Mouse (Mus musculus) layer of hippocampus, adult 11-12 months (tissue): ENCODE data around the gene Stil.

ENCODE experiments used
- DNase-seq: peaks from one replicate; pipeline ENCODE4 v3.0.0; 2022; ENCODE audit warnings: low spot score

The Stil gene

DNA sequence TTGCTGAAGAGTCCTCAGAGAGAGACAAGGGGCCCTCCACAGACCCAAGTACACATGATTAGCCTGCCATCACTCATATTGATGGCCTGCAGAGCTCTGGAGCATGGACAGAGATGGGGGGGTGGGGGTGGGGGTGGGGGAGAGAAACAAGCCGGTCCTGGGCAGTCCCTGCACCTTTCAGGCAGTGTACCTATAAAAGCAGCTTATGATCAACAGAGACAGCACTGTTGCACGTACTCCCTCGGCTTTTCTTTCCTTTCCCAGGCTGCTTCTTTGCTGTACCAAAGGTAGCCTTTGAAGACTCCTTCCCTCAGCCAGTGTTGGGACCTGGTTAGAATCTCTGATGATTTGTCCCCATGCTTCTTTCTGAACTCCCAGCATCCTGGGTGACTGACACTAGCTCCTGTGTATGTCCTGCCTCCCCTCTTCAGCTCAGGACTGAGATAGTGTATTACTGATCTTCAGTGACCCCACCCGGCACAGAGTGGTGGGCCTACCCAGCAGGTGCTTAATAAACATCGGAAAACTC lies 79.9 kb downstream of the Stil start:
- no peak for DNase-seq

DNA sequence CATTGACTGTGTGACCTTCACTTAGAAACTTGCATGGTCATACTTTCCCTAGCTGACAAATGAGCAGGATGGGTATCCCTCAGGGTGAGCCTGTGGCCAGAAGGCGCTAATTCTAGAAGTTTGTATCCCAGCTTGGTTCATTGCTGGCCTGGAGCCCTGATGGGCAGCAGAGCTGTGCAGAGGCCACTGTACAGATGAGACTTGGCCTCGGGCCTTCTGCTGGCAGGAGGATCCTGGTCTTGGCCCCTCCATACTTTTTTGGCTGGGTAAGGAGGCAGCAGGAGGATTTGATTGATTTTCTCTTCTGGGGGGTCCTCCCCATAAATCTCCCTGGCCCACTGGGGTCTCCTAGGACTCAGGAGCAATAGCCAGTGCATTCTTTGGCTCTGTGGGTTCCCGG lies 83.1 kb downstream of the Stil start:
- no peak for DNase-seq

DNA sequence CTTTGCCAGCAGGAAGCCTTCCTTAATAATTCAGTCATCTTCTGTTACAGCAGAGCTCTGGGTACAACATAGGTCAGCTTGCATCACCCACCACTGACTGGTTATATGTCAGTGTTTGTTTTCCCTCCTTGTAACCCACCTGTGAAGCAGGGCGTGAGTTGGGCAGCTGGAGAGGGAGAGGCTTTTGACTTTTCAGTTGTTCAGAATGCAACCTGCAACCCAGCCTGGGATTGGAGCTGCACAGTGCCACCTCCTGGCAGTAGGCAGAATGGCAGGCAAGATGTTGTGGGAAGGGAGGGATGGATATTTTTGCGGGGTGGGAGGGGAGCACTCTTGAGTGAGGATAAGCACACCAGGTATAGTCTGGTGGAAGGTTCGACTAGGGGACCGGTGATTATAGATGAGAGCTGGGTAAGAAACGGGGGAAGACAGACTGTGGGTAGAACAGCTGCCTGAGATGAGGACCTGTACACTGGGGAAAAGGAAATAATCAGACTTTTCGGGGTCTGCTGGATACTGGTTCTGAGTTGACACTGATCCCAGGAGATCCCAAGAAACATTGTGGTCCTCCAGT lies 85.7 kb downstream of the Stil start:
- peak; percentile 32 for DNase-seq

DNA sequence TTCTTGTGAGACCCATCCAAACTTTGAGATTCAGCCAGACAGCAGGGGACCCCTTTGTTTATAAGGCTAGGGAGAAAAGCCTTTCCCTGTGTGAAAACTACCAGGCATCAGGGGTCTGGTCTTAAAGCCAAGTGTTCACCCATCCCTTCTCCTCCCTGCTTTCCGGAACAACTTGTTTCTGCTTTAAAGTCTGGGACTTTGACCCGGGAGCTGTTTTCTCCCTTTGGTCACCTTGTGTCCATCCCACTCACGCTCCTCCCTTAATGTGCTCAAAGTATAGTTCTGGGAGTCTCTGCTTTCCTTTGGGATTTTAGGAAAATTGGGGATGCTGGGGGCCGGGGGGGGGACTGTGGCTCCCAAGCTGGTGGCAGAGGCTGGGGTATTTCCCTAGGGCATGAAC lies 86.3 kb downstream of the Stil start:
- DNase-seq: no peak

DNA sequence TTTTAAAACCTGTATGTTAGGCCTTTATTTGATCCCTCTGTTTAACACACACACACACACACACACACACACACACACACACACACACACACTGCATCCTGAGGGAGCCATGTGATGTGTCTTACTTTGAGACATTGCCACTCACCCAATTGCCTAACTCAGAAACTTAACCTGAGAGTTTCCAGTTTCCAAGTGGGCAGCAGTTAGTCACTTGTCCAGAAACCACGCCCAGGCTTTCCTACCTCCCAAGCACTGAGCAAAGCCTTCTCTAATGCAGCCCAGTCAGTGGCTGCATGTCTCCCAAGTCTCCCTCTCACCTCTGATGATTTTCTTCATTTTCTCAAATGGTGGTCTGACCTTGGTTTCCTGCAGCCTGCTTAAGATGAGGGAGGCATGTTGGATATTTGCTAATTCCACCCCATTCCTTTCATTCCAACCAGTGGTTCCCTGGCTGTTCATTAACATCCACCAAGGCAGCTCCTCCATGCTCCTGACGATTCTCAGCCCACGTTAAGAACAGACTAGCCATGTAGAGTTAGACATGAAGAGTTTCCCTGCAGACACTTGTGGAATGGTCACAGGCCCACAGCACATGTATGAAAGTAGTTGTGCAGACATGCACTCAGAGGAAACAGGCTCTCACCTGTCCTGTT lies 86.9 kb downstream of the Stil start:
- DNase-seq: no peak

DNA sequence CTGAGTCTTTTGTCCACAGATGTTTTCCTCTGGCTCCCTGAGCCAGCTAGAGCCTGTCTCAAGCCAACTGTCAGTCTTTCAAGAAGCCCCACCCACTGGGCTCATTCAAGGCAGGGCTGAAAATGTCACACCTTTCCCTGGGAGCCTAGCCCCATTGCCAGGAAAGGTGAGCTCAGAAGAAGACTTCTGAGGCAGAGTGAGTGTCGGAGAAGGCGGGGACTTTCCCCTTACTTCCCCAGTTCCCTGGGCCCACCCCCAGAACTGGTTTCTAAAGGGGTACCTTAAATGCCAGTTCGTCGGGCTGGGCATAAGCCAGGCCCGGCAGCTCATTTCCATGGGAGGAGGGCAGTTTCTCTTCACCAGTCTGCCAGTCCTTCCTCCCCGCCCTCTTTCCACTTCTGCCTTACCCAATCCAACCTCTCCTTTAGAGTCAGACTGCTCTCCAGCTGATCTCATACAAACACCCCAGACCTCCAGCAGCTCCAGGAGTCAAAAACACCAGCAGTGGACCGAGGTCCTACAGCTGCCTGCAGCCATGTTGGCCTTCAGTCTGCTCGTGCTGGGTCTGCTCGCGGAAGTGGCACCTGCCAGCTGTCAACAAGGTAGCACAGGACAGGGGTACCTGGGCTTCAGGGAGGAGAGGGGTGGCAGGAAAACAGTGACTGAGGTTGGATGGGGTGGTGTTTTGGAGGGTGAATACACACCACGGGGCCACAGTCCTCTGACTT lies 88.8 kb downstream of the Stil start, which contains the start of gene Pdzk1ip1:
Pdzk1ip1 (plus strand) TSS at position 98 of the 728 bp plus-strand sequence.
- DNase-seq: no peak

DNA sequence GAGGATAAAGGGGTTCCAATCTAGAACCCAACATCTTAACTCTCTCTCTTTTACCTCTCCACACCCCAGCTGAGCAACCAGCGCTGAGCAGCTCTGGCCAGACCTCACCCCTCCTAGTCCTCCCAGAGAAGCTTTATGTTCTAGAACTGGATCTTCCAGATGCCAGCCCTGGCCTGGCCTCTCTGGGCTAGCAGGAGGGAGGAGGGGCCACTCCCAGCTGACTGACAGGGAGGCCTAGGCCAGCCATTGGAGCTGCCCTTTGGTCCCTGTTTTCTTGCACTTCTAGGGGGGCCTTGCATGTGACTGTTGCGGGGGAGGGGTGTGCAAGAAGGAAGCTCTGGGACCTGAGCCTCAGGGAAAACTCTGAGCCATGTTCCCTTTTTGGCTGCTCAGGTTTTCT lies 90.6 kb downstream of the Stil start:
- no peak for DNase-seq

DNA sequence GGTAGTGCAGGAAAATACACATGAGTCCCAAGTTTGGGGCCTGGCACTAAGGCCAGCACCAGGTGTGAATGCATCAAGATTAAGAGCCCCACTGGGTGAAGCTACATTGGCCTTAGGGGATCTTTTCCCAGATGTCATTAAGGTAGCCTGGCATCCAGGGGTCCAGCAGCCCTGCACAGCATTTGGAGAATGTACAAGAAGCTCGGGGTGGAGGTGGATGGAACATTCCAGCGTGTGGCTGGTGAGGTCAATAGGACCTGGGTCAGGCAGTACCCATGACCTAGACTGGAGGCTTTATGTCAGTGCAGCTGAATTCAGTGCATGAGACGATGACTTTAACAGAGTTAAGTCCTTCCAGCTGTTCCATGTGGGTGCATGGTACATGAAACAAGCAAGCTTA lies 91.8 kb downstream of the Stil start:
- no peak for DNase-seq
